9 mouse cellular contexts compared by ENCODE assay signal in genomic region chr17:50763407-50763806, GRCm38 (mm10).
DNase-seq lines count a peak whose midpoint lies in the region; TF ChIP-seq lines count a peak whose summit lies in the region.
"Had no signal": no experiment of that assay in that cellular context is flagged by ENCODE, and none has a peak within 500 bp of the region (broad histone marks: within the 10 kb centered on the region; RNA-seq: fewer than 3 reads in every experiment).

No protein-coding gene starts in this region.

- no peak for TF ChIP-seq POLR2A in cerebellum, adult 2 months (IDR thresholded peaks at IDR 0.05; ENCODE audit: borderline replicate concordance, insufficient read depth, low read length)

- H3K27ac ChIP-seq in cerebellum, adult 2 months (ENCODE audit: insufficient read depth, low read length), result no peak overlapping the region; the same call in 1 of the 2 replicates
- H3K27ac ChIP-seq: stomach, embryonic 15.5 days had no signal

- intact Hi-C loops in gastrocnemius, postnatal 14 days (cut with DNase I; ENCODE audit: low total_unique reads), result no loop called here

- H3K4me1 ChIP-seq in cerebellum, adult 2 months (ENCODE audit: control insufficient read depth, insufficient read depth, low read length), result peaks cover 8% of the 10 kb centered on the region
- H3K4me1 ChIP-seq: stomach, embryonic 15.5 days had no signal

- H3K4me3 ChIP-seq in cerebellum, adult 2 months (replicated peaks; ENCODE audit: insufficient read depth, low read depth, low read length), result no peak overlapping the region
- H3K4me3 ChIP-seq: stomach, embryonic 15.5 days had no signal

- peak; percentile 32 to 55 for DNase-seq in cerebellum, adult 2 months
- DNase-seq in cerebellum, adult 11 months, result no peak
- peak; percentile 15 for DNase-seq in CD4-positive, CD25-positive, alpha-beta regulatory T cell, adult 2 months (ENCODE audit: low read depth, low spot score)
- DNase-seq in kidney, postnatal 10 days, result peak; percentile 27
- DNase-seq in lung, postnatal 4 days, result peak; percentile 7 to 34
- DNase-seq in yolk sac, embryonic 10.5 days (ENCODE audit: low spot score), result no peak
- no peak for DNase-seq in ovary, postnatal 10 days (ENCODE audit: low spot score)
- DNase-seq in gastrocnemius, postnatal 14 days, result no peak

- WGBS in cerebellum, adult 2 months, result 18% methylated on average over 5 of the region's 5 CpGs

- TF ChIP-seq CTCF in cerebellum, adult 2 months (IDR thresholded peaks at IDR 0.05; ENCODE audit: borderline replicate concordance, insufficient read depth, low read depth, low read length), result no peak

- no peaks in the 10 kb centered on the region for H3K27me3 ChIP-seq in cerebellum, adult 2 months (ENCODE audit: control insufficient read depth, insufficient read depth, low read length)
- H3K27me3 ChIP-seq: stomach, embryonic 15.5 days had no signal

Comparison
In these comparisons a context has a peak if more than half of its experiments do, and no peak if none do; other contexts are left out.
1. DNase-seq: peak in cerebellum, adult 2 months (2 of 2), CD4-positive, CD25-positive, alpha-beta regulatory T cell, adult 2 months (single experiment), kidney, postnatal 10 days (single experiment) and lung, postnatal 4 days (2 of 2); none in cerebellum, adult 11 months (single experiment), yolk sac, embryonic 10.5 days (single experiment), ovary, postnatal 10 days (single experiment) and gastrocnemius, postnatal 14 days (single experiment).